Mouse (Mus musculus) thymus, adult 2 months (tissue): ENCODE data around the gene Ubtd1.

ENCODE experiments used
- CTCF ChIP-seq: fragments of 200-500 bp; IDR thresholded peaks from 2 replicates; pipeline ENCODE4 v1.5.1; 2012; ENCODE audit warnings: mild to moderate bottlenecking, control low read depth, low read length, moderate library complexity, borderline replicate concordance; ENCODE audit not compliant: control insufficient read depth, poor library complexity, insufficient read depth; ENCODE audit errors: extremely low read depth
- POLR2A ChIP-seq: fragments of 200-500 bp; IDR thresholded peaks from 2 replicates; pipeline ENCODE4 v1.6.1; 2012; ENCODE audit warnings: mild to moderate bottlenecking, low read length, control low read depth, moderate library complexity; ENCODE audit not compliant: control insufficient read depth, poor library complexity, insufficient read depth; ENCODE audit errors: extremely low read depth

GRCm38 (mm10) chr19:41973891-41974794, 7.4 kb upstream of the Ubtd1 start:
- TF ChIP-seq CTCF: no peak
- no peak for TF ChIP-seq POLR2A
